Mouse (Mus musculus) cerebellum, adult 2 months (tissue): ENCODE measurements around the gene Tenm3.

Source experiments
- CTCF ChIP-seq: fragments of 200-500 bp; IDR thresholded peaks from 2 replicates; pipeline ENCODE4 v1.5.1; 2011; ENCODE audit warnings: low read depth, mild to moderate bottlenecking, control low read depth, low read length, moderate library complexity, borderline replicate concordance; ENCODE audit not compliant: insufficient read depth
- POLR2A ChIP-seq: fragments of 200-500 bp; IDR thresholded peaks from 2 replicates; pipeline ENCODE4 v1.6.1; 2011; ENCODE audit warnings: low read length, control low read depth, borderline replicate concordance; ENCODE audit not compliant: insufficient read depth

- no peak for TF ChIP-seq CTCF
- no peak for TF ChIP-seq POLR2A
These were observed 569.2 kb downstream of the Tenm3 start for GRCm38 (mm10) chr8:48274566-48274965.
